Mouse (Mus musculus) ES-E14 (cell line): ENCODE results near the gene Ankrd13a. TPM values are rescaled to one million over a fixed set of nuclear protein-coding genes. Genes with fewer than 3 reads are reported as not detected.

Source experiments
- DNase-seq: peaks from one replicate; pipeline ENCODE4 v3.0.0-alpha.2; 2013; ENCODE audit warnings: low read depth, low spot score
- H3K27ac ChIP-seq: 2 replicates; pipeline ENCODE4 v1.5.1; 2012; ENCODE audit warnings: low read depth, mild to moderate bottlenecking, low read length, moderate library complexity, mixed read lengths; ENCODE audit not compliant: poor library complexity, insufficient read depth, severe bottlenecking
- H3K36me3 ChIP-seq: 2 replicates; pipeline ENCODE4 v1.6.1; 2012; ENCODE audit warnings: mild to moderate bottlenecking, low read length, moderate library complexity, mixed read lengths; ENCODE audit not compliant: control insufficient read depth, poor library complexity, insufficient read depth, severe bottlenecking
- H3K4me1 ChIP-seq, 2 experiments: fragments of 150-350 bp in 1 of 2; sonication (generic) in 1 of 2; 2 replicates each; pipeline ENCODE4 v1.6.1; 2012; ENCODE audit warnings: low read length in 2 of 2, mild to moderate bottlenecking in 1 of 2, mixed read lengths in 1 of 2; ENCODE audit not compliant: control insufficient read depth in 2 of 2, insufficient read depth in 2 of 2, poor library complexity in 1 of 2
- H3K4me3 ChIP-seq, 2 experiments: fragments of 150-350 bp in 1 of 2; sonication (generic) in 1 of 2; 2 replicates each; pipeline ENCODE4 v1.5.1; 2012; ENCODE audit warnings: low read length in 2 of 2, low read depth in 1 of 2, mild to moderate bottlenecking in 1 of 2, mixed read lengths in 1 of 2; ENCODE audit not compliant: insufficient read depth in 1 of 2, poor library complexity in 1 of 2, severe bottlenecking in 1 of 2
- H3K9ac ChIP-seq: 2 replicates; pipeline ENCODE4 v1.6.1; 2012; ENCODE audit warnings: low read depth, mild to moderate bottlenecking, low read length, mixed read lengths; ENCODE audit not compliant: poor library complexity, insufficient read depth, severe bottlenecking
- H3K9me3 ChIP-seq: fragments of 150-350 bp; sonication (generic); 2 replicates; pipeline ENCODE4 v1.6.1; 2012; ENCODE audit warnings: low read depth, mild to moderate bottlenecking, low read length; ENCODE audit not compliant: control insufficient read depth, insufficient read depth
- CHD2 ChIP-seq: IDR thresholded peaks from 2 replicates; pipeline ENCODE4 v1.6.1; 2014; ENCODE audit warnings: mild to moderate bottlenecking, low read depth, low read length, inconsistent platforms
- HCFC1 ChIP-seq: IDR thresholded peaks from 2 replicates; pipeline ENCODE4 v1.6.1; 2012; ENCODE audit warnings: low read length, inconsistent platforms, borderline replicate concordance; ENCODE audit not compliant: insufficient read depth
- MAFK ChIP-seq: IDR thresholded peaks from 2 replicates; pipeline ENCODE4 v1.6.1; 2014; ENCODE audit warnings: mild to moderate bottlenecking, low read depth, low read length, inconsistent platforms; ENCODE audit not compliant: insufficient read depth
- ZC3H11A ChIP-seq: IDR thresholded peaks from 2 replicates; pipeline ENCODE4 v1.6.1; 2012; ENCODE audit warnings: low read depth, mild to moderate bottlenecking, inconsistent platforms, low read length, borderline replicate concordance
- ZNF384 ChIP-seq: IDR thresholded peaks from 2 replicates; pipeline ENCODE4 v1.6.1; 2012; ENCODE audit warnings: low read depth, low read length, inconsistent platforms
- in situ Hi-C, 2 experiments: fragments of 600-800 bp; cut with MboI; formaldehyde crosslinking; loops; one replicate each; pipeline ENCODE4 v1.15.1; 2025; ENCODE audit warnings: low sequenced_read_pairs in 2 of 2, inconsistent platforms in 1 of 2; ENCODE audit not compliant: unreplicated experiment in 2 of 2
- total RNA-seq: library from RNA; depleted of rRNA; stranded (reverse); fragments of 300-350 nt; gene quantifications from 2 replicates; pipeline ENCODE4 v1.2.3, GENCODE M21; 2012

The Ankrd13a gene
- total RNA-seq, 1 experiment, result 66.4 TPM

- H3K4me3 ChIP-seq, result no peak overlapping the region
- H3K9ac ChIP-seq, result no peak overlapping the region
- H3K36me3 ChIP-seq, result no peaks in the 10 kb centered on the region; the same call in 1 of the 2 replicates
- no peak for DNase-seq
- peaks cover 0 to 8% of the 10 kb centered on the region in 2 experiments; a peak in 1 of 4 replicates for H3K4me1 ChIP-seq
- TF ChIP-seq MAFK, result no peak
- no peak for TF ChIP-seq CHD2
- TF ChIP-seq ZC3H11A, result no peak
- TF ChIP-seq HCFC1, result no peak
- TF ChIP-seq ZNF384, result no peak
- H3K27ac ChIP-seq, result no peak overlapping the region
- in situ Hi-C loops, result no loop called here
- H3K9me3 ChIP-seq, result no peaks in the 10 kb centered on the region
Measured at GRCm38 (mm10) chr5:114779956-114780489, 5.5 kb downstream of the Ankrd13a start.

DNA sequence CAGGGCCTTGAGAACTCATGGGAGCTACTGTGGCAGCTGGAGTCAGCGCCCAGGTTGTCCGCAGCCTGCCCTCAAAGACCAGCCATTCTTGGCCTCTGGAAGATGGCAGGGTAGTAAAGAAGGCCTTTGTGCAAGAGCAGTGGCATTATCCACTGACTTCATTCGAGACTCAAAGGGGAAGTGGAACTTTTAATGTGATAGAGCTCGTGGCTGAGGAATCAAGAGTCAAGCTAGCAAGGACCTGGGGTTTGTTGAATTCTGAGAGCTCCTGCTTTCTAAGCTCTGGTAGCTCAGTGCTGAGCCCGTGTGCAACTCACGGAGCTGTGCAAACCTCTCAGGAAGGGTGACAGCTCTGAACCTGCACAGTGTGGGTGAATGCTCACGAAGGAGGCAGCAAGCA lies 6.4 kb downstream of the Ankrd13a start:
- Histone ChIP-seq H3K27ac (no peak overlapping the region), H3K4me3 (no peak overlapping the region), H3K4me1 (peaks cover 2 to 8% of the 10 kb centered on the region in 2 experiments; a peak in 2 of 4 replicates), H3K36me3 (no peaks in the 10 kb centered on the region; the same call in 1 of the 2 replicates), H3K9me3 (no peaks in the 10 kb centered on the region), H3K9ac (no peak overlapping the region)
- DNase-seq, result no peak
- TF ChIP-seq MAFK, result no peak
- TF ChIP-seq CHD2, result no peak
- no peak for TF ChIP-seq ZNF384
- TF ChIP-seq ZC3H11A, result no peak
- TF ChIP-seq HCFC1, result no peak
- in situ Hi-C loops, result no loop called here

- TF ChIP-seq MAFK (no peak), CHD2 (no peak), ZC3H11A (no peak), ZNF384 (no peak), HCFC1 (no peak)
- Histone ChIP-seq H3K9me3 (no peaks in the 10 kb centered on the region), H3K9ac (no peak overlapping the region), H3K4me3 (no peak overlapping the region), H3K27ac (no peak overlapping the region), H3K36me3 (peaks cover 3% of the 10 kb centered on the region; the same call in 1 of the 2 replicates), H3K4me1 (peaks cover 2 to 14% of the 10 kb centered on the region in 2 experiments; a peak in 2 of 4 replicates)
- in situ Hi-C loops, result no loop called here
- DNase-seq, result no peak
Measured at GRCm38 (mm10) chr5:114782991-114783390, 8.5 kb downstream of the Ankrd13a start.

DNA sequence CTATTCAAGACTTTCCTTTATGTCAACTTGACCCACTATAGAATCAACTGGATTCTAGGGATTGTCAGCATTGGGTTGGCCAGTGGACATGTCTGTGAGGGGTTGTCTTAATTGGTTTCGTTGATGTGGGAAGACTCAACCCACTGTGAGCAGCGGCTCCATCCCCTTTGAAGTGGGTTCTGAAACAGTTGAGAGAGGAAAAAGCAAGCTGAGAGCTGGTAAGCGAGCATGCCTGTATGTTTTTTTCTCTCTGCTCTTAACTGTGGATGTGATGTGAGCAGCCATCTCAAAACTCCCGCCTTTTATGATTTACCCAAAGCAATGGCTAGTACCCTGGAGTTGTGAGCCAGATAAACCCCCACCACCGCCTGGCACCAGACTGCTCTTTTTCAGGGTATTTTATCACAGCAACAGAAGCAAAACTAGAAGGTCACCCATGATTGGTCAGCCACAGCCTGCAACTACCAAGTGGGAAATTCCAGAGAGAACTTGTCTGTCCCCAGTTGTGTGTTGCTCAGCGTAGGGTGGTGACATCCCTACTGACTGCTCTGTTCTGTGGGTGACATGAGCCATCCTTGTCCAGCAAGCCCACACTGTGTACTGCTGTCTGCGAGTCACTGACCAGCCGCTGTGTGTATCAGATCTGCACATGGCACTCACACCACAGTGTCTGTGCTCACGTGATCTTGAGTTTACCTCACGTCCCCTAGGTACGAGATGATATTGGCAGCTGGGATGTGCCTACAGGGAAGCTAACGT lies 9.1 kb downstream of the Ankrd13a start:
- Histone ChIP-seq H3K4me3 (no peak overlapping the region), H3K27ac (no peak overlapping the region), H3K9me3 (no peaks in the 10 kb centered on the region), H3K9ac (no peak overlapping the region), H3K4me1 (peaks cover 2 to 14% of the 10 kb centered on the region in 2 experiments; a peak in 2 of 4 replicates), H3K36me3 (peaks cover 3% of the 10 kb centered on the region; the same call in 1 of the 2 replicates)
- no peak for DNase-seq
- no peak for TF ChIP-seq ZC3H11A
- TF ChIP-seq CHD2, result no peak
- TF ChIP-seq ZNF384, result no peak
- TF ChIP-seq HCFC1, result no peak
- in situ Hi-C loops, result no loop called here
